Comparison of ENCODE assay signal across 8 mouse cellular contexts in the genomic region with DNA sequence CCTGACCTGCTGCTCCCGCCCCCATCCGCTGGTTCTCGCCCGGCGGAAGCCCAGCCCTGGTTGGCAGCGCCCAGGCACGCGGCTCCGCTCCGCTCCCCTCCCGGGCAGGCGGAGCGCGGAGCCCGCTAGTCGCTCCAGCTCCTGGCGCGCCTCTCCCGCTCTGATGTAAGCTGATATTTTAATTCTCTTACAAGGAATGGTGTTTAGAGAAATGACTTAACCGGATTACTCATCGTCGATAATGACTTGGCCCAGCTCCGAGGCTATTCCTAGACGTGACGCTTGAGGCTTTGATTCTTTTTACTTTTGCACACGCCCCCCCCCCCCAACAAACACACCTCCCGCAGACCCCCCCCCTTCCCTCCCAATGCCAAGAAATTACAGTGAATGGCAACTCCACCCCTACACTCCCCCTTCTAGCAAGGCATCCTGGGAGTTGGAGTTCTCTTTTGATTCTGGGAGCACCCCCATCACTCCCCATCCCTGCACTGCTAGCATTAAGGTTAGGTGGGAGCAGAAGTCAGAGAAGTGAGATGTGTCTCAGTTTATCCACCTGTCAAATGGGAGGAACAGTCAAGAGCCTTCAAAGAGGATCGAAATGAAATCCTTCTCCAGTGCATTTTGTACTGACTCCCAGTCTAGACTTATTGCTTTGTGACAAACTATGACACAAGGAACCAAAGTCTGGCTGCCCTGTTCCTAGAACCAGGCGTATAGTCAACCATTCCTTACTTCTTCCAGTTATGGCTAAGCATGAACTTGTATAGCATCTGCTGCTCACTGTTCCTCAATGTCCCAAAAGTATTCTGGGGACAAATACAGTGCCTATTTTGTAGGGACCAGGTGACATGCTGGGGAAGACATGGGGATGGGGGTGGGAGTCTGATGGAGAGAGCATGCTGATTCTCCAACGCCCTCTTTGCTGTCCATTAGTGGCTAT. TPM values are rescaled to one million over a fixed set of nuclear protein-coding genes. Genes with fewer than 3 reads are reported as not detected.
A peak's percentile ranks its signal among the peaks of the same experiment; 100 is the strongest.
DNase-seq lines count a peak whose midpoint lies in the region; ATAC-seq lines count a peak whose summit lies in the region.

No protein-coding gene starts in this region.

- peaks cover 29% of the 10 kb centered on the region; the same call in 1 of the 2 replicates for H3K27me3 ChIP-seq in embryonic facial prominence, embryonic 14.5 days (replicated peaks; ENCODE audit: control insufficient read depth, insufficient read depth, low read length)
- peaks cover 56% of the 10 kb centered on the region for H3K27me3 ChIP-seq in heart, embryonic 10.5 days (ENCODE audit: insufficient read depth, poor library complexity, severe bottlenecking)
- peaks cover 1% of the 10 kb centered on the region; the same call in 1 of the 2 replicates for H3K27me3 ChIP-seq in kidney, embryonic 14.5 days (ENCODE audit: control insufficient read depth, insufficient read depth, low read length)
- H3K27me3 ChIP-seq in limb, embryonic 15.5 days = peaks cover 37% of the 10 kb centered on the region

- peaks cover 13% of the 10 kb centered on the region for H3K4me1 ChIP-seq in embryonic facial prominence, embryonic 14.5 days (ENCODE audit: control insufficient read depth, insufficient read depth, low read length)
- peaks cover 22% of the 10 kb centered on the region for H3K4me1 ChIP-seq in heart, embryonic 10.5 days
- H3K4me1 ChIP-seq in kidney, embryonic 14.5 days (ENCODE audit: control insufficient read depth, insufficient read depth, low read length) = peaks cover 11% of the 10 kb centered on the region
- peaks cover 31% of the 10 kb centered on the region for H3K4me1 ChIP-seq in limb, embryonic 15.5 days

- H3K27ac ChIP-seq in embryonic facial prominence, embryonic 14.5 days (replicated peaks; ENCODE audit: low read depth, low read length) = 0 out of 2 replicates have a peak overlapping the region, but pooled peaks have one; percentile 40
- peak overlapping the region; percentile 77; the same call in 1 of the 2 replicates for H3K27ac ChIP-seq in heart, embryonic 10.5 days
- H3K27ac ChIP-seq in kidney, embryonic 14.5 days (ENCODE audit: low read depth, low read length) = no peak overlapping the region
- H3K27ac ChIP-seq in limb, embryonic 15.5 days = peak overlapping the region; percentile 75

- DNase-seq in layer of hippocampus, adult 11-12 months (ENCODE audit: low spot score) = peak; percentile 82
- DNase-seq in layer of hippocampus, adult 9-10 months (ENCODE audit: low spot score) = no peak
- peak; percentile 95 for DNase-seq in embryonic facial prominence, embryonic 14.5 days (ENCODE audit: low spot score)
- DNase-seq in heart, embryonic 10.5 days (ENCODE audit: low spot score) = no peak
- peak; percentile 62 for DNase-seq in naive thymus-derived CD4-positive, alpha-beta T cell, adult 2 months (ENCODE audit: low read depth)
- peak; percentile 57 for DNase-seq in thymus, postnatal 14 days

- peak overlapping the region; percentile 36 for H3K4me3 ChIP-seq in embryonic facial prominence, embryonic 14.5 days (ENCODE audit: low read depth, low read length)
- peak overlapping the region; percentile 55 for H3K4me3 ChIP-seq in heart, embryonic 10.5 days
- H3K4me3 ChIP-seq in kidney, embryonic 14.5 days (ENCODE audit: low read length) = peak overlapping the region; percentile 31
- H3K4me3 ChIP-seq in limb, embryonic 15.5 days = peak overlapping the region; percentile 37

- WGBS in embryonic facial prominence, embryonic 14.5 days = 11% methylated on average over 26 of the region's 30 CpGs
- 9% methylated on average over 29 of the region's 30 CpGs for WGBS in heart, embryonic 10.5 days
- WGBS in kidney, embryonic 14.5 days = 10% methylated on average over 30 of the region's 30 CpGs
- WGBS in limb, embryonic 15.5 days = 10% methylated on average over 30 of the region's 30 CpGs

- H3K9me3 ChIP-seq in embryonic facial prominence, embryonic 14.5 days (ENCODE audit: control insufficient read depth, low read length) = no peaks in the 10 kb centered on the region
- H3K9me3 ChIP-seq in heart, embryonic 10.5 days = no peaks in the 10 kb centered on the region
- H3K9me3 ChIP-seq in kidney, embryonic 14.5 days (ENCODE audit: control insufficient read depth, low read length) = no peaks in the 10 kb centered on the region
- no peaks in the 10 kb centered on the region for H3K9me3 ChIP-seq in limb, embryonic 15.5 days

- no peaks in the 10 kb centered on the region for H3K36me3 ChIP-seq in embryonic facial prominence, embryonic 14.5 days (ENCODE audit: control insufficient read depth, insufficient read depth, low read length)
- H3K36me3 ChIP-seq in heart, embryonic 10.5 days = no peaks in the 10 kb centered on the region
- H3K36me3 ChIP-seq in kidney, embryonic 14.5 days (ENCODE audit: control insufficient read depth, insufficient read depth, low read length) = no peaks in the 10 kb centered on the region
- H3K36me3 ChIP-seq in limb, embryonic 15.5 days = no peaks in the 10 kb centered on the region

- peak overlapping the region; percentile 71 for H3K4me2 ChIP-seq in embryonic facial prominence, embryonic 14.5 days (ENCODE audit: low read depth, low read length)
- peak overlapping the region; percentile 68 for H3K4me2 ChIP-seq in kidney, embryonic 14.5 days (replicated peaks; ENCODE audit: low read depth, low read length)
- H3K4me2 ChIP-seq in limb, embryonic 15.5 days = peak overlapping the region; percentile 76

- ATAC-seq in embryonic facial prominence, embryonic 14.5 days (ENCODE audit: low read depth) = peak; percentile 68
- ATAC-seq in kidney, embryonic 14.5 days (ENCODE audit: low FRiP score, low TSS enrichment) = 0 out of 2 replicates have a peak, but pooled peaks have one; percentile 22
- ATAC-seq in limb, embryonic 15.5 days (ENCODE audit: insufficient number of reproducible peaks, low FRiP score, low TSS enrichment, low read depth) = peak; percentile 64; the same call in 1 of the 2 replicates

- peak overlapping the region; percentile 51 for H3K9ac ChIP-seq in embryonic facial prominence, embryonic 14.5 days (ENCODE audit: low read depth, low read length)
- H3K9ac ChIP-seq in kidney, embryonic 14.5 days (ENCODE audit: low read depth, low read length) = peak overlapping the region; percentile 55; the same call in 1 of the 2 replicates
- H3K9ac ChIP-seq in limb, embryonic 15.5 days = 0 out of 2 replicates have a peak overlapping the region, but pooled peaks have one; percentile 28

RNA-seq across cellular contexts. Expression of gene Arid5a, which starts 3.9 kb away (rescaled TPM):
- polyA plus RNA-seq in embryonic facial prominence, embryonic 14.5 days (2014; fragmentation: Nextera tagmentation; extraction: Ambion mirVana) = 12.7 and 13.7 TPM in 2 replicates
- polyA plus RNA-seq in heart, embryonic 10.5 days (2016; fragmentation: Nextera tagmentation; extraction: Ambion mirVana) = 5.3 and 6.7 TPM in 2 replicates
- polyA plus RNA-seq in kidney, embryonic 14.5 days (2014; fragmentation: Nextera tagmentation; extraction: Ambion mirVana) = 2.3 and 4.5 TPM in 2 replicates
- polyA plus RNA-seq in limb, embryonic 15.5 days (2015; fragmentation: Nextera tagmentation; extraction: Ambion mirVana) = 12.0 and 13.5 TPM in 2 replicates

RNA-seq across cellular contexts. Expression of gene Neurl3, which starts 29.2 kb away (rescaled TPM):
- 1.8 and 2.1 TPM in 2 replicates for polyA plus RNA-seq in embryonic facial prominence, embryonic 14.5 days (2014; fragmentation: Nextera tagmentation; extraction: Ambion mirVana)
- polyA plus RNA-seq in heart, embryonic 10.5 days (2016; fragmentation: Nextera tagmentation; extraction: Ambion mirVana) = 1.6 and 2.3 TPM in 2 replicates
- polyA plus RNA-seq in kidney, embryonic 14.5 days (2014; fragmentation: Nextera tagmentation; extraction: Ambion mirVana) = 10.8 and 17.4 TPM in 2 replicates
- polyA plus RNA-seq in limb, embryonic 15.5 days (2015; fragmentation: Nextera tagmentation; extraction: Ambion mirVana) = 1.7 and 2.4 TPM in 2 replicates

RNA-seq across cellular contexts. Expression of gene Uggt1, which starts 59.1 kb away (rescaled TPM):
- polyA plus RNA-seq in embryonic facial prominence, embryonic 14.5 days (2014; fragmentation: Nextera tagmentation; extraction: Ambion mirVana) = 71.2 and 74.1 TPM in 2 replicates
- polyA plus RNA-seq in heart, embryonic 10.5 days (2016; fragmentation: Nextera tagmentation; extraction: Ambion mirVana) = 45.8 and 51.9 TPM in 2 replicates
- 58.0 and 81.1 TPM in 2 replicates for polyA plus RNA-seq in kidney, embryonic 14.5 days (2014; fragmentation: Nextera tagmentation; extraction: Ambion mirVana)
- polyA plus RNA-seq in limb, embryonic 15.5 days (2015; fragmentation: Nextera tagmentation; extraction: Ambion mirVana) = 52.2 and 57.2 TPM in 2 replicates

Comparison
In these comparisons a context has a peak if more than half of its experiments do, and no peak if none do; other contexts are left out.
1. DNase-seq: peak in layer of hippocampus, adult 11-12 months (single experiment), embryonic facial prominence, embryonic 14.5 days (single experiment), naive thymus-derived CD4-positive, alpha-beta T cell, adult 2 months (single experiment) and thymus, postnatal 14 days (single experiment); none in layer of hippocampus, adult 9-10 months (single experiment) and heart, embryonic 10.5 days (single experiment).
2. Peak in every context shown above with its lines, with median percentiles within 50 percentile points of each other: ATAC-seq, H3K4me2 ChIP-seq, H3K4me3 ChIP-seq and H3K9ac ChIP-seq.